Mouse (Mus musculus): ENCODE measurements around the gene Zfp526.

- TF ChIP-seq EP300 (IDR thresholded peaks at IDR 0.05; ENCODE audit: insufficient read depth, low read depth, low read length) (no peak), CTCF (IDR thresholded peaks at IDR 0.05) (no peak)
These were observed 42.9 kb upstream of the Zfp526 start for GRCm38 (mm10) chr7:25178317-25178716.

Data from heart, adult 2 months (tissue).